Mouse (Mus musculus): ENCODE results near the gene Hcn2.

- TF ChIP-seq CTCF (IDR thresholded peaks at IDR 0.05; ENCODE audit: low read depth) (no peak), EP300 (optimal IDR thresholded peaks at IDR 0.05) (no peak)
Observed at GRCm38 (mm10) chr10:79703541-79703940, 12.9 kb upstream of the Hcn2 start.

All from stomach, postnatal 0 days (tissue).